Mouse (Mus musculus) midbrain, embryonic 14.5 days (tissue): ENCODE measurements at regions not wholly inside any gene's neighbourhood (a gene's known extent, or its start where the extent isn't known, plus 50 kb on each side); places are given as distances from the start of the nearest gene placed in this dataset.
"Not testable (repeated sequence)": the region's sequence is repeated elsewhere in the genome, so short reads cannot be mapped to it uniquely, and the experiment has no call there.

ENCODE experiments used
- ATAC-seq: fragments of 200-750 bp; cut with Nextera tagmentation; 2 replicates; pipeline ENCODE4 v1.8.0; 2017; ENCODE audit warnings: moderate number of reproducible peaks, moderate library complexity; ENCODE audit not compliant: low FRiP score, low TSS enrichment
- DNase-seq: peaks from one replicate; pipeline ENCODE4 v3.0.0-alpha.2; 2015
- H3K27ac ChIP-seq: fragments of 300-500 bp; sonication (generic); replicated peaks from 2 replicates; pipeline ENCODE4 v1.5.1; 2014; ENCODE audit warnings: mild to moderate bottlenecking, low read depth, low read length, moderate library complexity
- H3K27me3 ChIP-seq: fragments of 300-500 bp; sonication (generic); 2 replicates; pipeline ENCODE4 v1.6.1; 2014; ENCODE audit warnings: low read length, control low read depth, mixed read lengths; ENCODE audit not compliant: control insufficient read depth, insufficient read depth
- H3K36me3 ChIP-seq: fragments of 300-500 bp; sonication (generic); 2 replicates; pipeline ENCODE4 v1.6.1; 2014; ENCODE audit warnings: low read length, control low read depth; ENCODE audit not compliant: control insufficient read depth, insufficient read depth
- H3K4me1 ChIP-seq: fragments of 300-500 bp; sonication (generic); 2 replicates; pipeline ENCODE4 v1.6.1; 2014; ENCODE audit warnings: mild to moderate bottlenecking, antibody characterized with exemption, low read length, control low read depth; ENCODE audit not compliant: control insufficient read depth, insufficient read depth
- H3K4me2 ChIP-seq: fragments of 300-500 bp; sonication (generic); 2 replicates; pipeline ENCODE4 v1.6.1; 2014; ENCODE audit warnings: mild to moderate bottlenecking, low read length, moderate library complexity
- H3K4me3 ChIP-seq: fragments of 300-500 bp; sonication (generic); replicated peaks from 2 replicates; pipeline ENCODE4 v1.5.1; 2014; ENCODE audit warnings: low read depth, low read length
- H3K9ac ChIP-seq: fragments of 300-500 bp; sonication (generic); replicated peaks from 2 replicates; pipeline ENCODE4 v1.6.1; 2014; ENCODE audit warnings: mild to moderate bottlenecking, low read length, moderate library complexity
- H3K9me3 ChIP-seq: fragments of 300-500 bp; sonication (generic); 2 replicates; pipeline ENCODE4 v1.6.1; 2016; ENCODE audit warnings: low read length, control low read depth, mixed read lengths; ENCODE audit not compliant: control insufficient read depth
- WGBS: fragments of 180-500 bp; shearing (Covaris S2); extraction: QIAGEN DNeasy Blood & Tissue Kit; methylation state at CpG from one replicate; pipeline ENCODE4 v1.1.7; 2014; 5-methylcytosine and 5-hydroxymethylcytosine counted together

DNA sequence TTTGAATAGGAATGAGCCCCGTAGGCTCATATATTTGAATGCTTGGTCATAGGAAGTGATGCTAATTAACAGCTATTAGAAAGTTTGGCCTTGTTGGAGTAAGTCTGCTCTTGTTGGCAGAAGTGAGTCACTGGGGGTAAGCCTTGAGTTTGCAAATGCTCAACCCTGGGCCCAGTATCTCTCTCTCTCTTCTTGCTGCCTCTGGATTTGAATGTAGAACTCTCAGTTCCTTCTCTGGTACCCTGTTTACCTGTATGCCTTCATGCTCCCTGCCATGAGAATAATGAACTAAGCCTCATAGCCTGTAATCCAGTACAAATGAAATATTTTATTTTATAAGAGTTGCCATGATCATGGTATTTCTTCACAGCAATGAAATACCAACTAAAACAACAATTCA lies 308.4 kb upstream of the Tbl1xr1 start:
- 93% methylated on average over 1 of the region's 1 CpGs for WGBS
- Histone ChIP-seq H3K9ac (no peak overlapping the region), H3K36me3 (no peaks in the 10 kb centered on the region), H3K27ac (no peak overlapping the region), H3K4me3 (no peak overlapping the region), H3K9me3 (no peaks in the 10 kb centered on the region), H3K27me3 (no peaks in the 10 kb centered on the region), H3K4me2 (no peak overlapping the region), H3K4me1 (no peaks in the 10 kb centered on the region)
- no peak for ATAC-seq
- no peak for DNase-seq

DNA sequence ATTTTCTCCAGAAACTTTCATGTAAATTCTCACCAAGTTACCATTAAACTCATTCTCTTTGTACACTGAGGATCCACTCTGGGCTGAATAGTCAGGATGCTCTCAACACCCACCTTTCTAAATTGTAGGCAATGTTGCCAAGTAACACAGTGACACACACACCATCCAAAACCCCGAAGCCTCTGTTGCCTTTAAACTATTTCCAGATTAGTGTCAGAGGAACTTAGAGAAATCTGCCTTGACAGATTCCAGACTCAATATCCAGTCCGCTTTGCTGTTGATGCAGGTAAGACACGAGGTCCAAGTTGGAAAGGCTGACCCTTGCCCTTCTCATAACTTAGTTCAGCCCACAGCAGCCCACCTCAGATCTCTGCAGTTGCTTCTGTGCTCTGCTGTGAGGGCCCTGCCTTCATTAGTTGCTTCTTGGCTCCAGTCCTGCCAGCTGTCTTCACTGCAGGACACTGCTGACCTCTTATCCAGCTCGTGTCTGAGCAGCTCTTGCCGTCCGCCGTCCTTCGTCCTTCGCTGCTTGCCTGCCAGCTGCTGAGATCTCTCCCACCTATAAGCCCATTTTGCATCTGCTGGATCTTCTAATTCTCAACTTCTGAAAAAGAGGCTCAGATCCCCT lies 306.4 kb upstream of the Tbl1xr1 start:
- no peak overlapping the region for H3K4me3 ChIP-seq
- H3K27ac ChIP-seq = no peak overlapping the region
- H3K9me3 ChIP-seq = no peaks in the 10 kb centered on the region
- H3K27me3 ChIP-seq = no peaks in the 10 kb centered on the region
- ATAC-seq (no peak), DNase-seq (no peak)
- H3K36me3 ChIP-seq = no peaks in the 10 kb centered on the region
- no peak overlapping the region for H3K4me2 ChIP-seq
- H3K4me1 ChIP-seq = no peaks in the 10 kb centered on the region
- H3K9ac ChIP-seq = no peak overlapping the region
- WGBS = 43% methylated on average over 9 of the region's 9 CpGs

DNA sequence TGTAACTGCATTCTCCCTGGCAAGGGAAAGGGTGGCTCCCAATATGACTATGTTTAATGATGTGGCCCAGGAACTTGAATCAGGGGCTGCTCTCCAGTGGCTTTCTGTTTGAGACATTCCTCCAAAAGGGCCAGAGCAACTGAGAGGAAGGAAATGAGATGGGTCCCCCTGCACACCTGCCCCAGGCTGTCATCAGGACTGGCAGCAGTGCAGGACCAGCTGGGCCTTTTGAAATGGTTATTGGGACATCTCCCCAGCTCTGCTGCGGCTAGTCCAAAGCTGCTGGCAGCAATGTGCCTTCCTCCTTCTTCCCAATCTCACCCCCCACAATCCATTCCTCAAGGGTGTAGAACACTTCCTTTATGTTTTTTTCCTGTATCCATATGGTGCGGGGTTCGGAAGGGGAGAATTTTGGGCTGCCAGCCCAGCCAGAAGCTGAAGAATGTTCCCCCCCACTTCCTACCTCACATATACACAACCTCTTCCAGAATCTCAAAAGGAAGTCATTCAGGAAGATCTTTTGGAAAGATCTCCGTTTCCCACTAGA lies 304.6 kb upstream of the Tbl1xr1 start:
- DNase-seq = no peak
- WGBS = 89% methylated on average over 4 of the region's 4 CpGs

DNA sequence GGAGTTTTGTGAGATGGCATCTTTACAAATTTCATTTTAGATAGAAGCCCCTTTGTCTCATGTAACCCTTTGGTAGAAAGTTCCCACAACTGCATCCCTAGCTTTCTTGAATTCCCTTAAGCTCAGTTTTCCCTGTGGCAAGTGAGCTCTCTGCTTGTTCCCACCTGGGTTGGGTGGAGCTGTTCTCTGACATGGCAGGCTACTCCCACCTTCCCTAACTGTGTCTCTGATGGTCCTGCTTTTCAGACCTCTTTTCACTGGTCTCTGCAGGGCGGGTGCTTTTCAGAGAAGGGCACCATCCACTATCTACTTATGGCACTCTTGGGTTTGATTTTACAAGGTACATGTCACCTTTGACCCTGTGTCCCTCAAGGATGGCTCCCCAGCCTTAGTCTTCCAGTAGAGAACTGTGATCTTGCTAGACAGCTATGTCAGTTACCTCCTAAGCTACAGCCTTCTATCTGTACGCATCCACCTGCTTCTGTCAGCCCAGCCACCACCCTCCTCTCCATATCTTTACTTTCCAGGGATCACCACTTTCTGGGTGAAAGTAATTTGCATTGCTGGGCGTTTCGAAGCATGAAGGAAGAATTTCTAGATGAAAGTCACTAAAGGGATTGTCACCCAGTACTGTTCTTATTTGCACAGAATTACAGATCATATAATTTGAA lies 302.1 kb upstream of the Tbl1xr1 start:
- Histone ChIP-seq H3K9me3 (no peaks in the 10 kb centered on the region), H3K4me3 (no peak overlapping the region), H3K9ac (no peak overlapping the region), H3K36me3 (no peaks in the 10 kb centered on the region), H3K27ac (no peak overlapping the region), H3K4me1 (no peaks in the 10 kb centered on the region), H3K27me3 (no peaks in the 10 kb centered on the region), H3K4me2 (no peak overlapping the region)
- no peak for DNase-seq
- ATAC-seq = no peak
- WGBS = 84% methylated on average over 4 of the region's 4 CpGs

More for the DNA sequence above, 304.6 kb upstream of the Tbl1xr1 start:
- no peaks in the 10 kb centered on the region for H3K36me3 ChIP-seq
- H3K27me3 ChIP-seq = no peaks in the 10 kb centered on the region
- H3K4me3 ChIP-seq = no peak overlapping the region
- no peaks in the 10 kb centered on the region for H3K4me1 ChIP-seq
- H3K9me3 ChIP-seq = no peaks in the 10 kb centered on the region
- no peak overlapping the region for H3K9ac ChIP-seq
- ATAC-seq = no peak
- no peak overlapping the region for H3K27ac ChIP-seq
- no peak overlapping the region for H3K4me2 ChIP-seq

DNA sequence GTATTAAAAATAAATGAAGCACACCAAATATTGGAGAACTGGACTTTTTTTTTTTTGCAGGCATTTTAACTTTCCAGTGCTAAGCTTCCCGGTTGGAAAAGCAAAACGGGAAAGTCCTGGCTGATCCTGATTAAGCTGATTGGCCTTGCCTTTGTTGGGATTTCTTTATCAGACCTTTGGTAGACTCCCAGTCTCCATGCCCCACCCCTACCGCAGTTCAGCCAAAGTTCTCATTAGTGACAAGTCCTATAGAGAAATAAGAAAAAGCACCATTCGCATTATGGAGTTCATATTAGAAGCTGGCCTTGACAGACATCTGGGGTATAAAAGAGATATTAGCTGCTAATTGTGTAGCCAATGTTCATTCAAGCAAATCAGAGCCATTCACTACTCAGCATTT lies 297.7 kb upstream of the Tbl1xr1 start:
- WGBS = 42% methylated on average over 4 of the region's 4 CpGs
- Histone ChIP-seq H3K27ac (no peak overlapping the region), H3K4me2 (no peak overlapping the region), H3K27me3 (no peaks in the 10 kb centered on the region), H3K4me3 (no peak overlapping the region), H3K9ac (no peak overlapping the region), H3K36me3 (no peaks in the 10 kb centered on the region), H3K9me3 (no peaks in the 10 kb centered on the region), H3K4me1 (no peaks in the 10 kb centered on the region)
- no peak for ATAC-seq
- DNase-seq = no peak

DNA sequence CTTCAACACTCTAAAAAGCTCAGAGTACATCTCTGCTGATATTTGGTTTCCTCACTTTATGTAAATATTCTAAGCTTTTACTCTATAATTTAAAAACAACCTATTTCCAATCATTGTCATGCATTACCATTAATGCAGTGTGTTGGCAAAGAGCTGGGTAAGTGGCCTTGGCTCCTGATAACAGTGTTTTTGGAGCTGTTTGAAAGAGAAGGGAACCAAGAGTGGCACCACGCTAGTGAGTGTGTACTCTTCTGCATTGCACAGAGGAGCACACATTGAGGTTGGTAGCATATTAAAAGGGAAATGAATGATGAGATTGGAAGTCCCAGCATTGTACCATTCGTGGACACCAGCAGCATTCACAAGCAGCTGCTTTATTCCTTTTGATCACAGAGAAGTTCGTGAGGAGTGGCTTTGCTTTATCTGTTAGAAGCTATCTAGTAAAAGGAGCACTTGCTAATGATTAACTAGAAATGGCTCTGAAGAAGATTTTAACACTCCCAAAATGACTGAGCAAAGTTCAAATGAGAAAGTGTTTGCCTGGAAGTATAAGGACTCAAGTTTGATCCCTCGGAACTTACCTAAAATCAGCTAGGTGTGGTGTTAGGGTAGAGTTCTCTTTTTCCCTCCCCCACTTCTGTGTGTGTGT lies 284.3 kb upstream of the Tbl1xr1 start:
- DNase-seq (no peak), ATAC-seq (no peak)
- no peaks in the 10 kb centered on the region for H3K4me1 ChIP-seq
- H3K4me3 ChIP-seq = no peak overlapping the region
- H3K9ac ChIP-seq = no peak overlapping the region
- no peak overlapping the region for H3K4me2 ChIP-seq
- H3K9me3 ChIP-seq = peaks cover 3% of the 10 kb centered on the region; the same call in 1 of the 2 replicates
- WGBS = 78% methylated on average over 4 of the region's 4 CpGs
- H3K27me3 ChIP-seq = no peaks in the 10 kb centered on the region
- H3K36me3 ChIP-seq = no peaks in the 10 kb centered on the region
- H3K27ac ChIP-seq = no peak overlapping the region

DNA sequence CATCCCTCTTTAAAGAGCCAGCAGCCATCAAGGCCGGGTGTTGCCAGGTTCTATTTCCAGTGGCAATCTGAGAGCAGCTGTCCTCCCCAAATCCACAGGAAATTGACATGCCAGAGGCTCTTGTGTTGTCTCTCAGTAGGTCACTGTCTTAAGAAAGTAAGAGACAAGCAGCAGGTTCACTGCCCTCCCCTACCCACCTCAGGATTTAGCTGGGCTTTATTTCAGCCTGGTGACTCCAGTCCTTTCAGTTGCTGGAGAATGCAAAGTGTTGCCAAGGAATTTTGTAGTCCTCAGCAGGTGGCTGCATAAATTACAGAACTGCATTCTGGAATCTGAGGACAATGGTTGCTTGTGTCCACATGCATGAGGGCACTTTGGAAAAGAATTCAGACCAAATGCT lies 278.3 kb upstream of the Tbl1xr1 start:
- WGBS = 3% methylated on average over 1 of the region's 1 CpGs
- peak; percentile 67 for DNase-seq
- Histone ChIP-seq H3K9me3 (no peaks in the 10 kb centered on the region), H3K4me3 (no peak overlapping the region), H3K27ac (no peak overlapping the region), H3K36me3 (no peaks in the 10 kb centered on the region), H3K9ac (no peak overlapping the region), H3K4me2 (no peak overlapping the region), H3K4me1 (no peaks in the 10 kb centered on the region), H3K27me3 (no peaks in the 10 kb centered on the region)
- no peak for ATAC-seq

DNA sequence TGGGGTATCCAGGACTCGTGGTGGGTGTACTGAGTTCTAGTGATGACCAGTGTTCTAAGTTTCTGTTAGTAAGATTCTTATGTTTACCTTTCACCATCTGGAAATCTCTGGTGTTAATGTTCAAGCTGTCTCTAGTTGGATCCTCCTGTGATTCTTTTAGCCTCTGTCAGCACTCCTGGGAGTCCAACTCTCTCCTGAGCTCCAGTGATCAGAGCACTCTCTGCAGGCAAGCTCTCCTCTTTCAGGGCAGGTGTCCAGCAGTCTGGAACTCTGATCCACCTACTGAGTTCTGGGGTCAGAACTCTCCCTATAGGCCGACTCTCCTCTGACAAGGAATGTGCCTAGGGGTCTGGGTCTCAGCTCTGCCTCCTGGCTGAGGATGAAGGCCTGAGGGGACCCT lies 272.6 kb upstream of the Tbl1xr1 start:
- WGBS = 96% methylated on average over 2 of the region's 2 CpGs
- H3K27ac ChIP-seq, DNase-seq, H3K36me3 ChIP-seq, H3K4me1 ChIP-seq, H3K4me2 ChIP-seq, ATAC-seq, H3K27me3 ChIP-seq, H3K4me3 ChIP-seq, H3K9ac ChIP-seq, H3K9me3 ChIP-seq: not testable (repeated sequence)
